ENCODE assay signal across 8 mouse cellular contexts in the genomic region with DNA sequence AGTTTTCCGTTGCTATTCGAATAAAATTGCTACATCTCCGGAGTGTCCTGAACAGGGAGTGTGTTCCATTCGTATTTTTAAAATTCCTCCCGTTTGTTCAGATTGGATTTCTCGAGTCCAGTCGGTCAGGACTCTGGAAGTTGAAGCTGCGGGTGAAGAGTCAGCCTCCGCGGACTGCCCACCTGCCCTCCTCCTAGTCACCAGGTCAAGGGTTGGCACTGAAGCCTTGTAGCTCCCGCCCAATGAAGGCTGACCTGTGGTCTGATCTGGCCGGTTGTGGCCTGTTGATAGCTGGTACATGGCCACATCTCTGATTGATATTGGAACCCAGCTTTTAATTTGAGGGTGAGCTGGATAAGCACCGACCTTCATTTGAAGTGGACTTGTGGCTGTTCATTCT. TPM values are rescaled to one million over a fixed set of nuclear protein-coding genes. Genes with fewer than 3 reads are reported as not detected.
DNase-seq lines count a peak whose midpoint lies in the region; ATAC-seq and TF ChIP-seq lines count a peak whose summit lies in the region.

No protein-coding gene starts in this region.

- ATAC-seq in hindbrain, embryonic 16.5 days: no peak
- 0 out of 2 replicates have a peak, but pooled peaks have one; percentile 19 for ATAC-seq in liver, embryonic 12.5 days

- H3K4me3 ChIP-seq in E14TG2a.4 (replicated peaks; ENCODE audit: low read length): peak overlapping the region; percentile 92
- H3K4me3 ChIP-seq in embryonic fibroblast, embryonic 13.5 days (ENCODE audit: insufficient read depth, low read length): peak overlapping the region; percentile 95
- peak overlapping the region; percentile 98 for H3K4me3 ChIP-seq in hindbrain, embryonic 16.5 days (ENCODE audit: low read length)
- H3K4me3 ChIP-seq in liver, embryonic 12.5 days: peak overlapping the region; percentile 99

- H3K4me1 ChIP-seq in E14TG2a.4 (replicated peaks; ENCODE audit: low read depth, low read length): peaks cover 30% of the 10 kb centered on the region
- peaks cover 5% of the 10 kb centered on the region for H3K4me1 ChIP-seq in embryonic fibroblast, embryonic 13.5 days (ENCODE audit: control insufficient read depth, insufficient read depth, low read length)
- H3K4me1 ChIP-seq in hindbrain, embryonic 16.5 days (ENCODE audit: control insufficient read depth, insufficient read depth, low read depth, low read length): peaks cover 26% of the 10 kb centered on the region
- H3K4me1 ChIP-seq in liver, embryonic 12.5 days: peaks cover 70% of the 10 kb centered on the region

- H3K36me3 ChIP-seq in E14TG2a.4 (ENCODE audit: insufficient read depth, low read length): no peaks in the 10 kb centered on the region
- no peaks in the 10 kb centered on the region for H3K36me3 ChIP-seq in hindbrain, embryonic 16.5 days (ENCODE audit: control insufficient read depth, insufficient read depth, low read length)
- H3K36me3 ChIP-seq in liver, embryonic 12.5 days: 0 out of 2 replicates have a peak, but pooled peaks cover 3% of the 10 kb centered on the region

- DNase-seq in adrenal gland, adult 8-10 months: peak; percentile 54
- DNase-seq in natural killer cell, adult 2 months (ENCODE audit: low spot score in 2 of 2): peak; percentile 27 to 57
- no peak for DNase-seq in layer of hippocampus, adult 11-12 months (ENCODE audit: low spot score)
- DNase-seq in left cerebral cortex, adult 18-20 months (ENCODE audit: low spot score in 2 of 2): no peak

- TF ChIP-seq CTCF in E14TG2a.4 (conservative IDR thresholded peaks at IDR 0.05; ENCODE audit: low read length): no peak
- TF ChIP-seq CTCF in embryonic fibroblast, embryonic 13.5 days (IDR thresholded peaks at IDR 0.05; ENCODE audit: borderline replicate concordance, insufficient read depth, low read length): no peak

- peak overlapping the region; percentile 98 for H3K9ac ChIP-seq in hindbrain, embryonic 16.5 days (ENCODE audit: low read depth, low read length)
- H3K9ac ChIP-seq in liver, embryonic 12.5 days: peak overlapping the region; percentile 100

- H3K27ac ChIP-seq in embryonic fibroblast, embryonic 13.5 days (ENCODE audit: insufficient read depth, low read length): no peak overlapping the region
- H3K27ac ChIP-seq in hindbrain, embryonic 16.5 days (ENCODE audit: low read depth, low read length): peak overlapping the region; percentile 94
- H3K27ac ChIP-seq in liver, embryonic 12.5 days: peak overlapping the region; percentile 92

- H3K9me3 ChIP-seq in E14TG2a.4 (ENCODE audit: low read length): no peaks in the 10 kb centered on the region
- H3K9me3 ChIP-seq in hindbrain, embryonic 16.5 days (ENCODE audit: control insufficient read depth, low read length): no peaks in the 10 kb centered on the region
- no peaks in the 10 kb centered on the region for H3K9me3 ChIP-seq in liver, embryonic 12.5 days (replicated peaks)

- peak overlapping the region; percentile 98 for H3K4me2 ChIP-seq in hindbrain, embryonic 16.5 days (ENCODE audit: low read length)
- peak overlapping the region; percentile 87 for H3K4me2 ChIP-seq in liver, embryonic 12.5 days

- under 1% methylated on average over 13 of the region's 13 CpGs for WGBS in hindbrain, embryonic 16.5 days
- 1% methylated on average over 13 of the region's 13 CpGs for WGBS in liver, embryonic 12.5 days (ENCODE audit: insufficient replicate concordance)

- TF ChIP-seq POLR2A in embryonic fibroblast, embryonic 13.5 days (IDR thresholded peaks at IDR 0.05; ENCODE audit: low read depth, low read length): no peak

- H3K27me3 ChIP-seq in E14TG2a.4 (ENCODE audit: insufficient read depth, low read length): no peaks in the 10 kb centered on the region
- no peaks in the 10 kb centered on the region for H3K27me3 ChIP-seq in hindbrain, embryonic 16.5 days (replicated peaks; ENCODE audit: control insufficient read depth, insufficient read depth, low read length)
- no peaks in the 10 kb centered on the region for H3K27me3 ChIP-seq in liver, embryonic 12.5 days (replicated peaks)

RNA-seq across cellular contexts. Expression of gene Mkln1, which starts 1.0 kb away (rescaled TPM):
- total RNA-seq in adrenal gland, adult 8-10 months (2022): 100 to 1,000 TPM; 161 to 201 (median 178) TPM
- 156 and 161 TPM in 2 replicates for polyA plus RNA-seq in embryonic fibroblast, embryonic 13.5 days (2011; ENCODE audit: insufficient read length, low read depth, missing spikeins)
- polyA plus RNA-seq in hindbrain, embryonic 16.5 days (2015; fragmentation: Nextera tagmentation; extraction: Ambion mirVana): 119 and 123 TPM in 2 replicates
- 175 and 177 TPM in 2 replicates for polyA plus RNA-seq in liver, embryonic 12.5 days (2016; fragmentation: Nextera tagmentation; extraction: Ambion mirVana)
- 100 to 1,000 TPM; 151 to 167 TPM for total RNA-seq in left cerebral cortex, adult 18-20 months (2021)

Comparison
In these comparisons a context has a peak if more than half of its experiments do, and no peak if none do; other contexts are left out.
1. DNase-seq: peak in adrenal gland, adult 8-10 months (single experiment) and natural killer cell, adult 2 months (2 of 2); none in layer of hippocampus, adult 11-12 months (single experiment) and left cerebral cortex, adult 18-20 months (0 of 2).
2. Peak in every context shown above with its lines, with median percentiles within 50 percentile points of each other: H3K4me3 ChIP-seq.